ENCODE assay signal across 16 mouse cellular contexts in genomic region chr1:60616916-60617315, GRCm38 (mm10).
"Had no signal": no experiment of that assay in that cellular context is flagged by ENCODE, and none has a peak within 500 bp of the region (broad histone marks: within the 10 kb centered on the region; RNA-seq: fewer than 3 reads in every experiment).

No protein-coding gene starts in this region.

- H3K4me2 ChIP-seq: lung, embryonic 15.5 days; midbrain, embryonic 12.5 days; neural tube, embryonic 13.5 days; stomach, embryonic 15.5 days had no signal

- H3K4me1 ChIP-seq: lung, embryonic 15.5 days; midbrain, embryonic 10.5 days; midbrain, embryonic 12.5 days; neural tube, embryonic 13.5 days had no signal

- H3K27ac ChIP-seq: lung, embryonic 15.5 days; midbrain, embryonic 10.5 days; midbrain, embryonic 12.5 days; neural tube, embryonic 13.5 days; stomach, embryonic 15.5 days; stomach, postnatal 0 days had no signal

- H3K27me3 ChIP-seq: lung, embryonic 15.5 days; midbrain, embryonic 12.5 days; neural tube, embryonic 13.5 days; stomach, embryonic 15.5 days had no signal

- DNase-seq: lung, adult 18-20 months; lung, postnatal 10 days; lung, postnatal 4 days; midbrain, embryonic 14.5 days; right cerebral cortex, postnatal 14 days; thymus, adult 18-20 months; thymus, postnatal 14 days; thymus, postnatal 36 days had no signal

- H3K36me3 ChIP-seq: lung, embryonic 15.5 days; midbrain, embryonic 10.5 days; midbrain, embryonic 12.5 days; neural tube, embryonic 13.5 days; stomach, embryonic 15.5 days had no signal

- H3K9me3 ChIP-seq: lung, embryonic 15.5 days; midbrain, embryonic 10.5 days; midbrain, embryonic 12.5 days; neural tube, embryonic 13.5 days; stomach, embryonic 15.5 days had no signal

- ATAC-seq: midbrain, embryonic 16.5 days had no signal

- H3K4me3 ChIP-seq: lung, embryonic 15.5 days; midbrain, embryonic 10.5 days; midbrain, embryonic 12.5 days; myocyte; neural tube, embryonic 13.5 days; stomach, embryonic 15.5 days had no signal

- H3K9ac ChIP-seq: lung, embryonic 15.5 days; midbrain, embryonic 12.5 days; neural tube, embryonic 13.5 days; stomach, embryonic 15.5 days had no signal
